Mouse (Mus musculus) ES-Bruce4 (cell line): ENCODE results near the gene Otulin.

ENCODE experiments used
- CTCF ChIP-seq: IDR thresholded peaks from one replicate; pipeline ENCODE4 v1.8.1; 2011; ENCODE audit warnings: low read depth, low read length
- EP300 ChIP-seq: IDR thresholded peaks from 2 replicates; pipeline ENCODE4 v1.6.1; 2011; ENCODE audit warnings: low read depth, low read length; ENCODE audit not compliant: insufficient read depth
- POLR2A ChIP-seq: IDR thresholded peaks from one replicate; pipeline ENCODE4 v1.8.1; 2011; ENCODE audit warnings: low read length; ENCODE audit not compliant: insufficient read depth

DNA sequence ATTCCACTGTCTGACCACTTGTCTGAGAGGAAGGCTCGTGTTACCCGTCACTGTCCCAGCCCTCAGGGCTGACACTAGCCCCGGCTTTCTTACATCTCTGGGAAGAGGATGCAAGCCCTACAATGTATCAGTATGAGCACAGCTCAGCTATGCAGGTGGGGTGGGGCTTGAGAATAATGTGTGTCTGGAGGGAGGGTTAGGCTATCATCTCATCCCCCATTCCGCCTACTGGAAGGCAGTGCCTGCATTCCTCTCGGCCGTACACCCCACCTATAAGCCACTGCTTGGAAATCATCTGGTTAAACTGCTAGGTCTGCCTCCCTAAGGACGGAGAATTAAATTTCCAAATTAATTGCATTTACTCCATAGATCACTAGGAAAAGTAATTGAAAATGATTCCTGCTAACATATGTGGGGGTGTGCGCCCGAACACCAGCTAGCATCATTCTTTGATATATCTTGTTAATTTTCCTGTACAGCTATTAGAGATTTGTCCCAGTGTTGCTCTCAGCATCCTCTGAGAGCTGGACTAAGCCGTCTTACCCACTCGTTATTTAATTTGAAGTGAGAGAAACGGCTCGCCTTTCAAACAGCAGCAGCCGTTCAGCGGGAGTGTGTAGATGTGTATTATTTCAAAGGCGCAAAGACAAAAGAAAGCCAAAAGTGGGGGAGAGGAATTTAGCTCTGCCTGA lies 71.9 kb downstream of the Otulin start:
- no peak for TF ChIP-seq POLR2A
- no peak for TF ChIP-seq EP300
- no peak for TF ChIP-seq CTCF
